Mouse (Mus musculus) spleen, adult 2 months (tissue): ENCODE data around the gene Mettl1. TPM values are rescaled to one million over a fixed set of nuclear protein-coding genes. Genes with fewer than 3 reads are reported as not detected.

Source experiments
- DNase-seq, 2 experiments: peaks; one replicate each; pipeline versions ENCODE4 v3.0.0 to v3.0.0-alpha.2; 2012 to 2021; ENCODE audit warnings: low spot score in 2 of 2, low read depth in 1 of 2
- H3K27ac ChIP-seq: fragments of 200-500 bp; 2 replicates; pipeline ENCODE4 v1.5.1; 2012; ENCODE audit warnings: low read length, inconsistent platforms; ENCODE audit not compliant: insufficient read depth
- H3K27me3 ChIP-seq: fragments of 200-500 bp; 2 replicates; pipeline ENCODE4 v1.6.1; 2012; ENCODE audit warnings: mild to moderate bottlenecking, moderate library complexity, low read length, inconsistent platforms; ENCODE audit not compliant: control insufficient read depth, insufficient read depth
- H3K36me3 ChIP-seq: fragments of 200-500 bp; 2 replicates; pipeline ENCODE4 v1.6.1; 2012; ENCODE audit warnings: mild to moderate bottlenecking, low read length, inconsistent platforms; ENCODE audit not compliant: control insufficient read depth, insufficient read depth
- H3K4me1 ChIP-seq: fragments of 200-500 bp; 2 replicates; pipeline ENCODE4 v1.6.1; 2011; ENCODE audit warnings: inconsistent platforms; ENCODE audit not compliant: control insufficient read depth, insufficient read depth, insufficient read length
- H3K4me3 ChIP-seq: fragments of 200-500 bp; 2 replicates; pipeline ENCODE4 v1.5.1; 2011; ENCODE audit warnings: mild to moderate bottlenecking, inconsistent platforms; ENCODE audit not compliant: insufficient read depth, insufficient read length; ENCODE audit errors: extremely low read depth
- CTCF ChIP-seq: fragments of 200-500 bp; IDR thresholded peaks from 2 replicates; pipeline ENCODE4 v1.5.1; 2011; ENCODE audit warnings: mild to moderate bottlenecking, inconsistent platforms; ENCODE audit not compliant: insufficient read depth, insufficient read length, insufficient replicate concordance; ENCODE audit errors: extremely low read depth
- POLR2A ChIP-seq: fragments of 200-500 bp; IDR thresholded peaks from 2 replicates; pipeline ENCODE4 v1.6.1; 2011; ENCODE audit warnings: low read depth, low read length, inconsistent platforms
- WGBS: fragments of 180-500 bp; shearing (Covaris S2); methylation state at CpG from one replicate; pipeline ENCODE4 v1.1.7; 2018; 5-methylcytosine and 5-hydroxymethylcytosine counted together
- polyA plus RNA-seq: library from polyadenylated mRNA; depleted of rRNA; stranded (reverse); fragments of >200 nt; gene quantifications from 2 replicates; pipeline ENCODE4 v1.2.3, GENCODE M21; 2012

Gene Mettl1
- polyA plus RNA-seq, 1 experiment = 14.9 TPM

- H3K4me1 ChIP-seq = peaks cover 8% of the 10 kb centered on the region; the same call in 1 of the 2 replicates
- TF ChIP-seq CTCF = no peak
- TF ChIP-seq POLR2A = no peak
- no peaks in the 10 kb centered on the region for H3K36me3 ChIP-seq
- no peak overlapping the region for H3K4me3 ChIP-seq
- DNase-seq = no peak
- H3K27ac ChIP-seq = no peak overlapping the region
- no peaks in the 10 kb centered on the region for H3K27me3 ChIP-seq
- WGBS = 87% methylated on average over 1 of the region's 1 CpGs
These were observed 32.8 kb downstream of the Mettl1 start for GRCm38 (mm10) chr10:127073981-127074380.

- Histone ChIP-seq H3K27ac (peak within 1 kb of the TSS; percentile 84), H3K4me3 (peak within 1 kb of the TSS; percentile 81), H3K36me3 (peaks cover 8% of the 10 kb centered on the region), H3K4me1 (peaks cover 8% of the 10 kb centered on the region), H3K27me3 (no peaks in the 10 kb centered on the region)
- WGBS = 6% methylated on average over 9 of the region's 9 CpGs
- TF ChIP-seq POLR2A = peak; percentile 67
- peak; percentile 84; the same call in 1 of the 2 replicates for TF ChIP-seq CTCF
- peak; percentile 74 to 87 for DNase-seq
These were observed 33.9 kb downstream of the Mettl1 start, which contains the start of gene Agap2 for GRCm38 (mm10) chr10:127075080-127075479. Gene Agap2 (plus strand): TSS chr10:127075284.

GRCm38 (mm10) chr10:127075651-127076050 lies 34.4 kb downstream of the Mettl1 start:
- TF ChIP-seq CTCF (no peak), POLR2A (no peak)
- WGBS = 5% methylated on average over 8 of the region's 8 CpGs
- H3K4me1 ChIP-seq = peaks cover 6% of the 10 kb centered on the region
- no peak for DNase-seq
- peaks cover 13% of the 10 kb centered on the region for H3K36me3 ChIP-seq
- H3K27me3 ChIP-seq = no peaks in the 10 kb centered on the region
- peak overlapping the region; percentile 81 for H3K4me3 ChIP-seq
- H3K27ac ChIP-seq = peak overlapping the region; percentile 84

GRCm38 (mm10) chr10:127076082-127076481 lies 34.9 kb downstream of the Mettl1 start:
- H3K4me1 ChIP-seq = peaks cover 4% of the 10 kb centered on the region
- no peaks in the 10 kb centered on the region for H3K27me3 ChIP-seq
- TF ChIP-seq CTCF (no peak), POLR2A (no peak)
- peak overlapping the region; percentile 84; the same call in 1 of the 2 replicates for H3K27ac ChIP-seq
- H3K36me3 ChIP-seq = peaks cover 13% of the 10 kb centered on the region
- WGBS = 11% methylated on average over 4 of the region's 4 CpGs
- peak; percentile 68 to 72 for DNase-seq
- peak overlapping the region; percentile 81; the same call in 1 of the 2 replicates for H3K4me3 ChIP-seq

GRCm38 (mm10) chr10:127077515-127077914 lies 36.3 kb downstream of the Mettl1 start:
- TF ChIP-seq POLR2A = no peak
- WGBS = 79% methylated on average over 10 of the region's 10 CpGs
- Histone ChIP-seq H3K27ac (no peak overlapping the region), H3K36me3 (peaks cover 13% of the 10 kb centered on the region), H3K4me3 (no peak overlapping the region), H3K4me1 (peaks cover 4% of the 10 kb centered on the region), H3K27me3 (no peaks in the 10 kb centered on the region)
- DNase-seq = no peak

- H3K4me3 ChIP-seq = no peak overlapping the region
- H3K27me3 ChIP-seq = no peaks in the 10 kb centered on the region
- H3K36me3 ChIP-seq = peaks cover 16% of the 10 kb centered on the region
- peaks cover 4% of the 10 kb centered on the region for H3K4me1 ChIP-seq
- 75% methylated on average over 12 of the region's 12 CpGs for WGBS
- H3K27ac ChIP-seq = no peak overlapping the region
- no peak for TF ChIP-seq POLR2A
- TF ChIP-seq CTCF = no peak
- DNase-seq = no peak
These were observed 36.9 kb downstream of the Mettl1 start for GRCm38 (mm10) chr10:127078001-127078676.
